Mouse (Mus musculus) heart, embryonic 16.5 days (tissue): ENCODE results near the gene Ltbp1. TPM values are rescaled to one million over a fixed set of nuclear protein-coding genes. Genes with fewer than 3 reads are reported as not detected.

Source experiments
- ATAC-seq: fragments of 200-750 bp; cut with Nextera tagmentation; replicated peaks from 2 replicates; pipeline ENCODE4 v1.8.0; 2017; ENCODE audit warnings: moderate number of reproducible peaks; ENCODE audit not compliant: insufficient read depth, low FRiP score; ENCODE audit errors: extremely low read depth
- H3K27ac ChIP-seq: fragments of 300-500 bp; sonication (generic); 2 replicates; pipeline ENCODE4 v1.5.1; 2014; ENCODE audit warnings: mild to moderate bottlenecking, low read length, control low read depth, moderate library complexity
- H3K27me3 ChIP-seq: fragments of 300-500 bp; sonication (generic); 2 replicates; pipeline ENCODE4 v1.6.1; 2014; ENCODE audit warnings: low read length, mixed read lengths; ENCODE audit not compliant: control insufficient read depth, insufficient read depth
- H3K36me3 ChIP-seq: fragments of 300-500 bp; sonication (generic); 2 replicates; pipeline ENCODE4 v1.6.1; 2014; ENCODE audit not compliant: control insufficient read depth, insufficient read depth
- H3K4me1 ChIP-seq: fragments of 300-500 bp; sonication (generic); 2 replicates; pipeline ENCODE4 v1.6.1; 2014; ENCODE audit warnings: low read length, mixed read lengths; ENCODE audit not compliant: control insufficient read depth, insufficient read depth
- H3K4me2 ChIP-seq: fragments of 300-500 bp; sonication (generic); 2 replicates; pipeline ENCODE4 v1.6.1; 2014; ENCODE audit warnings: low read depth, mild to moderate bottlenecking, control low read depth, low read length
- H3K4me3 ChIP-seq: fragments of 300-500 bp; sonication (generic); 2 replicates; pipeline ENCODE4 v1.5.1; 2014; ENCODE audit warnings: mild to moderate bottlenecking, control low read depth, low read length
- H3K9ac ChIP-seq: fragments of 300-500 bp; sonication (generic); 2 replicates; pipeline ENCODE4 v1.6.1; 2014; ENCODE audit warnings: low read length, control low read depth
- H3K9me3 ChIP-seq: fragments of 300-500 bp; sonication (generic); replicated peaks from 2 replicates; pipeline ENCODE4 v1.6.1; 2016; ENCODE audit warnings: low read length; ENCODE audit not compliant: control insufficient read depth
- WGBS: fragments of 180-500 bp; shearing (Covaris S2); extraction: QIAGEN DNeasy Blood & Tissue Kit; methylation state at CpG from one replicate; pipeline ENCODE4 v1.1.7; 2014; 5-methylcytosine and 5-hydroxymethylcytosine counted together
- polyA plus RNA-seq: library from polyadenylated mRNA; unstranded; fragments of >200 nt; fragmentation: Nextera tagmentation; extraction: Ambion mirVana; gene quantifications from 2 replicates; pipeline ENCODE4 v1.2.1, GENCODE M21; 2015

Gene Ltbp1
- polyA plus RNA-seq, 1 experiment from 2014 or later = 15.6 TPM

GRCm38 (mm10) chr17:75292986-75293385 lies 287.6 kb downstream of the Ltbp1 start:
- ATAC-seq = no peak
- H3K27me3 ChIP-seq = no peaks in the 10 kb centered on the region
- WGBS = 81% methylated on average over 3 of the region's 3 CpGs

GRCm38 (mm10) chr17:75293725-75294124 lies 288.4 kb downstream of the Ltbp1 start:
- H3K27me3 ChIP-seq = no peaks in the 10 kb centered on the region
- H3K36me3 ChIP-seq = peaks cover 14% of the 10 kb centered on the region; the same call in 1 of the 2 replicates
- WGBS = 80% methylated on average over 3 of the region's 3 CpGs

More at GRCm38 (mm10) chr17:75292986-75293385, 287.6 kb downstream of the Ltbp1 start:
- Histone ChIP-seq H3K4me2 (no peak overlapping the region), H3K36me3 (peaks cover 14% of the 10 kb centered on the region; the same call in 1 of the 2 replicates), H3K4me3 (no peak overlapping the region), H3K27ac (no peak overlapping the region), H3K9me3 (no peaks in the 10 kb centered on the region), H3K9ac (no peak overlapping the region), H3K4me1 (no peaks in the 10 kb centered on the region)

GRCm38 (mm10) chr17:75300908-75301307 lies 295.5 kb downstream of the Ltbp1 start:
- no peaks in the 10 kb centered on the region for H3K27me3 ChIP-seq
- no peaks in the 10 kb centered on the region for H3K9me3 ChIP-seq
- H3K36me3 ChIP-seq = peaks cover 19% of the 10 kb centered on the region
- no peak overlapping the region for H3K9ac ChIP-seq
- no peak for ATAC-seq
- no peak overlapping the region for H3K27ac ChIP-seq
- no peak overlapping the region for H3K4me2 ChIP-seq
- 55% methylated on average over 4 of the region's 4 CpGs for WGBS
- no peak overlapping the region for H3K4me3 ChIP-seq
- H3K4me1 ChIP-seq = no peaks in the 10 kb centered on the region

More at GRCm38 (mm10) chr17:75293725-75294124, 288.4 kb downstream of the Ltbp1 start:
- Histone ChIP-seq H3K27ac (no peak overlapping the region), H3K4me2 (no peak overlapping the region), H3K9me3 (no peaks in the 10 kb centered on the region), H3K4me1 (no peaks in the 10 kb centered on the region), H3K9ac (no peak overlapping the region), H3K4me3 (no peak overlapping the region)
- ATAC-seq = no peak; the same call in 1 of the 2 replicates

DNA sequence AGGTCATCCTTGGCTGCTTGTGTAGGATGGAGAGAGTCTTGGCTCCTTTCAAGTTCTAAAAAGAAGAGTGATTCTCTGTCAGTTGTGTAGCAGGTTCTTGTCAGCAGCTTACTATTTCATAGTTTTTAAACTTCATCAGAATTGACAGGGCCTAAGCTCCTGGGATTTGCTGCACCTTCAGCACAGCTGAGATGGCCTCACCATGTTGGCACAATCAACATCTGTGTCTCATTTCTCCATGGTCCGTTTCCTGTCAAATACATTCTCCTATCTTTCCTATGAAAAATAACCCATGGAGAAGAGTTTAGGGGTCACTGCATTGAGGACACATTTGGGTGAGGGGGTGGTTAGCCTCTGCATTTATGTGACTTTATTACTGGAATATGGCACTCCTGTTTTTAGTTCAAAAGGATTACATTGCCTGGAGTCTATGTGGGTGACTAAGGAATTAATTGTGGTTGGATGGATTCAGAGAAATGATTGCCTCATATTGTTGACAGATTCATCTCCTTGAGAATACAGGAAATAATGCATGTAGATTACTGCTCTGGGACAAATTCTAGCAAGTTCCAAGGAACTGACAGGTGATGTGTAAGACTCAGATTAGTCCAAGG lies 299.5 kb downstream of the Ltbp1 start:
- Histone ChIP-seq H3K36me3 (peaks cover 4% of the 10 kb centered on the region), H3K9me3 (no peaks in the 10 kb centered on the region), H3K9ac (no peak overlapping the region), H3K4me3 (no peak overlapping the region), H3K27ac (no peak overlapping the region), H3K27me3 (no peaks in the 10 kb centered on the region), H3K4me1 (no peaks in the 10 kb centered on the region), H3K4me2 (no peak overlapping the region)
- 72% methylated on average over 1 of the region's 1 CpGs for WGBS
- no peak for ATAC-seq

DNA sequence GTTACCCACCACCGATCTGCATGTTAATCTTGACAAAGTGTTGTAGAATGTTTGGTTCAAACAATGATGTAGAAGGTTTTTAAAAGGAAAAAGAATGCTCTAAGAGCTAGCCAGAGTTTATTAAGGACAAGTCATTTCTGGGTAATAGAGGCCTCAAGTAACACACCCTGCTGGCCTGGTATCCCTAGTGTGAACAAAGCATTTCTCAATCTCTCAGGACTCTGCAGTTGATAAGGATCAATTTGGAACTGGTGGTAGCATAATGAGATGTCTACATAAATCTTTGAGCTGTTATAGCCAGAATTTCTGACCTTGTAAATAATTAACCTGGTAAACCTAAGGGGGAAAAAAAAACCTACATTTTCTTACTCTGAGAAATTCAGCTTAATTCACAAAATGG lies 300.3 kb downstream of the Ltbp1 start:
- H3K36me3 ChIP-seq = peaks cover 2% of the 10 kb centered on the region
- no peak overlapping the region for H3K27ac ChIP-seq
- 100% methylated on average over 1 of the region's 1 CpGs for WGBS
- H3K4me3 ChIP-seq = no peak overlapping the region
- no peaks in the 10 kb centered on the region for H3K27me3 ChIP-seq
- H3K9ac ChIP-seq = no peak overlapping the region
- ATAC-seq = no peak
- no peaks in the 10 kb centered on the region for H3K4me1 ChIP-seq
- no peak overlapping the region for H3K4me2 ChIP-seq
- H3K9me3 ChIP-seq = no peaks in the 10 kb centered on the region

DNA sequence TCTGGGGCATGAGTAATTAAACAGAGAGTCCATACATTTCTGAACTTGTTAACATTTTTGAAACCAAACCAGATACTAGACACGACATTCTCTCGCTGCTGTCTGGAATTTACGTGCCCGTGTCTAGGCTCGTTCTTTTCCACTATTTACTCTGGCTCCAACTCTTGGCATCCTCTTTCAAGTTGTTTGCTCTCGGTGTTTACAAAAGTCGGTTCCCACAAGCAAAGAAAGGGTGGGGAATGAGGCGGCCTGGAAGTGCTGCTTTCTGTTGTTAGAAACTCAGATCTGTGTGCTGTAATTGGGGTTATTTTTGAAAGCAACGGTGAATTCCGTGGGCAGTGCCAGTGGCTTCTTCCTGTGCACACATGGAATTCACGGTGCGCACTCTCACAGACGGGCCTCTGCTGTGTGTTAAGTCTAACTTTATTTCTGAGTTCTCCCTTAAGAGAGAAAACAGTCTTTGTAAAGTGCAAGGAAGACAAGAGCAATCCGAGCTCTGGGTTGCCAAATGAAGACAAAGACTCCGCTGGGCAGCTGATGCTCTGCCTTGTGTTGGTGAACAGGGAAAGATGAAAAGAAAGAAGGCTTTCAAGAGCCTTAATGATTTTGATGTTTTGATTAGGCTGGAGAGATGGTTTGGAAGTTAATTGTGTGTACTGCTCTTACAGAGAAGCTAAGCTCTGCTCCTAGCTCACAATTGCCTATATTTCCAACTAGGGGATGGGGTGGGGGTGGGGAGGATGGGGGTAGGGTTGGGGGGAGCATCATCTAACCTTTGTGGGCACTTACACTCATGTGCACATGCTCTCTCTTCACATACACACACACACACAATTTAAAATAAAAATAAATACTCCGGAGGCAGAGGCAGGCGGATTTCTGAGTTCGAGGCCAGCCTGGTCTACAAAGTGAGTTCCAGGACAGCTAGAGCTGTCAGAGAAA lies 302.0 kb downstream of the Ltbp1 start:
- Histone ChIP-seq H3K36me3 (peaks cover 2% of the 10 kb centered on the region), H3K9me3 (no peaks in the 10 kb centered on the region), H3K27me3 (no peaks in the 10 kb centered on the region), H3K27ac (0 out of 2 replicates have a peak overlapping the region, but pooled peaks have one; percentile 37), H3K4me3 (no peak overlapping the region), H3K4me2 (no peak overlapping the region; the same call in 1 of the 2 replicates), H3K9ac (no peak overlapping the region), H3K4me1 (no peaks in the 10 kb centered on the region)
- no peak for ATAC-seq
- 65% methylated on average over 18 of the region's 18 CpGs for WGBS

DNA sequence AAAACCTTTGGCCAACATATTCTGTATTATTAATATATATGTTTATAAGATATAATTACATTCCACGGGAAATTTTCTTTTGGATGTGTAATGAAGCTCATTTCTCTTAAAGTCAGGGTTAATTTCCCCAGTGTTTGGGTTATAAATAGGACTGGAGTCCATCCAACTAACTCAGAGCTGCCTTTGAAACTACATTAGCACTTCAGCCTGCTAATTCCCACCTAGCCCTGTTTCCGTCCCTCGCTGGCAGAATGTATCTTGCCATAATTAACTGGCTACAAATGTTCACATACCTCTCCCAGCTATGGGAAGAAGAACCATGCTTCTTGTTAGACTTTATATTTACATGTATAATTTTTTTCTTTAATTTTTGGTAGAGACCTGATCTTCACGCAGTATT lies 311.7 kb downstream of the Ltbp1 start:
- no peaks in the 10 kb centered on the region for H3K27me3 ChIP-seq
- peak overlapping the region; percentile 90 for H3K27ac ChIP-seq
- WGBS = 50% methylated on average over 4 of the region's 4 CpGs
- peak overlapping the region; percentile 5; the same call in 1 of the 2 replicates for H3K9ac ChIP-seq
- peaks cover 9% of the 10 kb centered on the region for H3K4me1 ChIP-seq
- 0 out of 2 replicates have a peak, but pooled peaks cover 2% of the 10 kb centered on the region for H3K36me3 ChIP-seq
- H3K9me3 ChIP-seq = no peaks in the 10 kb centered on the region
- H3K4me3 ChIP-seq = no peak overlapping the region
- ATAC-seq = peak; percentile 67
- no peak overlapping the region for H3K4me2 ChIP-seq

- 84% methylated on average over 5 of the region's 5 CpGs for WGBS
- no peak overlapping the region for H3K4me3 ChIP-seq
Measured at GRCm38 (mm10) chr17:75323229-75323628, 317.9 kb downstream of the Ltbp1 start.

DNA sequence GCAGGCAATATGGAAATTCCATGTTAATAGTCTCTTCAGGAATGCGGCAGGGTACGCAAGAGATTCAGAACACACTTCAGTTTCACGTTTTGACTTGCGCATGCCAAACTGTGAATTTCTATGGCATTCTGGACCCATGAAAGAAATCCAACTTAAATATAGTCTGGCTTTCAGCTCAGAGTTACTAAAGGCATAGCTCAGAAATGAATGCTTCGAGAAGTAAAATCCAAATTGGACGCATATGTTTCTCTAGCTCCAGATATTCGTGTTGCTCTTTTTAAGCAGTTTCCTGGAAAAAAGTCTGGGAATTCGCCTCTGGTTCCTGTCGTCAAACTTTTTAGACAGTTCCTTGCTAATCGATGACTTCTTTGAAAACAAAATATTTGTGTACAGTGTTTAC lies 318.4 kb downstream of the Ltbp1 start:
- Histone ChIP-seq H3K36me3 (0 out of 2 replicates have a peak, but pooled peaks cover 5% of the 10 kb centered on the region), H3K4me2 (no peak overlapping the region), H3K9ac (no peak overlapping the region), H3K9me3 (no peaks in the 10 kb centered on the region), H3K4me1 (no peaks in the 10 kb centered on the region), H3K27ac (no peak overlapping the region), H3K4me3 (no peak overlapping the region), H3K27me3 (no peaks in the 10 kb centered on the region)
- WGBS = 86% methylated on average over 10 of the region's 10 CpGs
- ATAC-seq = no peak

More at GRCm38 (mm10) chr17:75323229-75323628, 317.9 kb downstream of the Ltbp1 start:
- Histone ChIP-seq H3K27me3 (no peaks in the 10 kb centered on the region), H3K36me3 (0 out of 2 replicates have a peak, but pooled peaks cover 5% of the 10 kb centered on the region), H3K9ac (no peak overlapping the region), H3K9me3 (no peaks in the 10 kb centered on the region), H3K4me1 (no peaks in the 10 kb centered on the region), H3K4me2 (no peak overlapping the region), H3K27ac (no peak overlapping the region)
- ATAC-seq = no peak
